Mouse (Mus musculus) splenic B cell, adult 2 months (primary cell): ENCODE data around the gene Slc2a9.

Experiments used
- DNase-seq: peaks from one replicate; pipeline ENCODE4 v3.0.0-alpha.2; 2011; ENCODE audit warnings: low read depth, low spot score
- H3K27me3 ChIP-seq: 2 replicates; pipeline ENCODE4 v1.6.1; 2012; ENCODE audit warnings: mild to moderate bottlenecking, low read length, moderate library complexity, mixed read lengths; ENCODE audit not compliant: control insufficient read depth, poor library complexity, insufficient read depth, severe bottlenecking
- H3K36me3 ChIP-seq: 2 replicates; pipeline ENCODE4 v1.6.1; 2012; ENCODE audit warnings: mild to moderate bottlenecking, low read length, moderate library complexity, mixed read lengths; ENCODE audit not compliant: control insufficient read depth, poor library complexity, insufficient read depth, severe bottlenecking

Gene Slc2a9

DNA sequence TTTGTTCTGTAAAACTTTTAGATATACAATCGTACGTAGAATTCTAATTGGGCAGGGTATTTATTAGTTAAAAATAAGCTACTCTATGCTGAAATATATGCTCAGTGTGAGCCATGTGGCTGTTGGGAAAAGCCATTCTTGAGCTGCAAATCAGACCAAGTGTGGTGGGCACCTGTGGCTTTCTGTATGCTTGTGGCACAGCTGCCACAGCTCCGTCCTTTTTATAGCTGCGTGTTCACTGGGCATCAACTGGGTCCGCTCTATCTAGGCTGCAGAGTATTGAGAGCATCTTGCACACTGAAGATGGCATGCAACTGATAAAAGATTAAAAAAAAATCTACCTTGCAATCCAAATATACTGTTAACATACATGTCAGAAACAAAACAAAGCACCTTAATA is 20.0 kb upstream of the Slc2a9 start:
- DNase-seq: no peak
- Histone ChIP-seq H3K36me3 (peaks cover 6% of the 10 kb centered on the region), H3K27me3 (no peaks in the 10 kb centered on the region)

DNA sequence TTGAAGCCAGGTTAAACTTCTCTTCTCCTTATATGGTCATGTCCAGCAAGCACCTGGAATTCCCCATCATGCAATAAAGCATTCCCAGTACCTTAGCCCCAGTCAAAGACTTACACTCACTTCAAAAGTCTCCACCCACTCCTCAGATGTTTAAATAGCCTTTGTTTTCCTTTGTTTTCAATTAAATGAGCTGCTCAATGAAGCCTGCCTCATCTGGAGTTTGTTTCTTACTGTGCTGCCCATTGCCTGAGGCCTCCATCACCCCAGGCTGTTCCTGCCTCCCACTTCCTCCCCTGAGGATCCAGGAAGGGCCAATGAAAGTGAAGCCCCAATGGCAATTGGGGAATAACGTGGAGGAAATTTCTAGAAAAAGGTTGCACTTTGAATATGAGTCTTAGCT is 17.9 kb upstream of the Slc2a9 start:
- no peak for DNase-seq
- Histone ChIP-seq H3K36me3 (no peaks in the 10 kb centered on the region; the same call in 1 of the 2 replicates), H3K27me3 (no peaks in the 10 kb centered on the region)

DNA sequence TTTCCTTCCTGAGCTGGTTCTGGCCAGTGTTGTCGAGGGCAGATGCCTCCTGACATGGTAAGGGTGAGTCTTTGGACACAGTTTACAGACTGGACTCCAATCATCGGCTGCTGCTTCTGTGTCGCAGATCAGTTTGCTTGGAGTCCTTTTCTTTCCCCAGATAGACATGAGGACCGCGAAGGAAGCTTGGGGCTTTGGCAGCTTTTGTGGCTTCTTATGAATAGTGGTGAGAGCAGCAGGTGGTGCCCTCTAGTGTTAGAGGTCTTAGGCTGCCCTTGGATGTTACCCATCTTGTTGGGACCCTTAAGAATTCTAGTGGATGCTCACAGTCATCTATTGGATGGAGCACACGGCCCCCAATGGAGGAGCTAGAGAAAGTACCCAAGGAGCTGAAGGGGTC is 13.3 kb upstream of the Slc2a9 start:
- Histone ChIP-seq H3K27me3 (no peaks in the 10 kb centered on the region), H3K36me3 (no peaks in the 10 kb centered on the region)
- peak; percentile 63 for DNase-seq

DNA sequence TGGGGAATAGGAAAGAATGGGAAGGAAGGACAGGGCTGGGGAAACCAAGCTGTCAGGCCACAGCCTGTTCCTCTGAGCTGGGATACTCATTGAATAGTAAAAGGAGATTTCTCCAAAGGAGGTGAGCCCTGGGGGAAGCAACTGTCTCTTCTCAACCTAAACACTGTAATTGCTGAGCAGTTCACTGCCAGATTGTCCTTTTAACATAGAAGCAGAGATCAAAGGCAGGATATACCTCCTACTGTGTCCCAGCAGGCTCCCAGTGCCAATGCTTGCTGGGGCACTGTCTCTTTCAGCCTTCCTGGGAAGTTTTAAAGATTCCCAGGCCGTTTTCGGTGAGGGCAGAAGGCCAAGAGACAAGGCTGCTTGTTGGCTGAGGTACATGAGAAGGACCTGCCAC is 10.0 kb upstream of the Slc2a9 start:
- Histone ChIP-seq H3K27me3 (no peaks in the 10 kb centered on the region), H3K36me3 (no peaks in the 10 kb centered on the region)
- no peak for DNase-seq

DNA sequence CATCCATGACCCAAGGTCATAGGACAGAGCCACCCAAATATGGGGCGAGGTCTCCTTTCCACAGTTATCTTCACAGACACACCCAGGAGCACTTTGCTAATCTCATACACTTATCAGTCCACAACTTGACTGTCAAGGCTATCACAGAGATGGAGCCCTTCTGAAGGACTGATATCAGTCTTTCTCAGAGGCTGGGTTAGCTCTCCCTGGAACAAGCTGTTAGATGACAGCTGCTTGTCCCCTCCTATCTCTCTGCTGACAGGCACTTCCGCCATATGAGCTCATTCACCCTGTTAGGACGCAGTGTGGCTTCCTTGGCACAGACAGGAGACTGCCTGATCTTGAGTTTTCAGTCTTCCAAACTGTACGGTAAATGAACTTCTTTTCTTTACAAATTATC is 6.6 kb upstream of the Slc2a9 start:
- H3K27me3 ChIP-seq: no peaks in the 10 kb centered on the region
- DNase-seq: no peak

DNA sequence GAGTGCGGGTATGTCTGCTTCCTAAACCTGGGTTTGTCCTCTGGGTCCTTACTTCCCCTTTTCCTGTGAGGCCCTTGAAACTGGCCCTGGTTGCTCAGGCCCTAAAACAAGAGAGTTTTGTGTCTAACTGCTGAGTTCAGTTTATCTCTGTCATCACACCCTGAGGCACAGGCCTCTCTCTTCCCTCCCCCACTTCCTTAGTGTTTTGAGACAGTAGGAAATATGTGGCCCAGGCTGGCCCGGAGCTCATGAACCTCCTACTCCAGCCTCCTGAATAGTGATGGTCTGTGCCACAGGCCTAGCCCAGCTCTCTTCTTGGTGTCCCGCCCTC is 2.5 kb upstream of the Slc2a9 start:
- peak; percentile 16 for DNase-seq
- H3K36me3 ChIP-seq: no peaks in the 10 kb centered on the region

More for the DNA sequence above, 6.6 kb upstream of the Slc2a9 start:
- H3K36me3 ChIP-seq: no peaks in the 10 kb centered on the region

DNA sequence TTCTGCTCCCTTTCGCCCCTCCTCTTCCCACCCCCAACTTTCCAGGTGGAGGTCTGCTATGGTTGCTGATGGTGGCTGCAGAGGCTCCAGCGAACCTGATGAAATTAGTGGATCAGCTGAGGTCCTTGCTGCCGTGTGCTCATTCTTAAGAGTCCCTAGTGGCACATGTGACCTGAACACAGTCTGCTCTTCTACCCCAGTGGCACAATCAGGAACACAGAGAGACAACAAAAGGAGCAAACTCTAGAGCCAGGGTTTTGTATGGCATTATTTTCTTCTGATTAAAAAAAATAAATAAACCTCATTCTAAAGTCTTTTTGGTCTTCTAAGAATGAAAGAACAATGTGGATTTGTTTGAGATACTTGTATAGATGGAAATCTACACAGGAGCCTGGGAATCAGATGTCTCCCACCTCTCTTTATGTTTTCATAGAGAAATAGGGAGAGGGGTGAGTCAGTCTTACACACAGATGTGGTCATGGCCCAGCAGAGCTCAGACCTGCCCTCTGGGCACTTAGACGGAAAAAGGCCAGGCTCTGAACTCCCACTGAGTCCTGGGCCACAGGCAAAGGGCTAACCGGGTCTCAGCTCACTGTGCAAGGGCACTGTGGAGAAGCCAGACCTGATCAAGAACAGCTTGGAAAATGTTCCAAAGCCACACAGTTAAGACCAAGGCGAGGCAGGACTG is 1.9 kb upstream of the Slc2a9 start:
- Histone ChIP-seq H3K27me3 (no peaks in the 10 kb centered on the region), H3K36me3 (no peaks in the 10 kb centered on the region)
- no peak for DNase-seq

More for the DNA sequence above, 2.5 kb upstream of the Slc2a9 start:
- H3K27me3 ChIP-seq: no peaks in the 10 kb centered on the region

DNA sequence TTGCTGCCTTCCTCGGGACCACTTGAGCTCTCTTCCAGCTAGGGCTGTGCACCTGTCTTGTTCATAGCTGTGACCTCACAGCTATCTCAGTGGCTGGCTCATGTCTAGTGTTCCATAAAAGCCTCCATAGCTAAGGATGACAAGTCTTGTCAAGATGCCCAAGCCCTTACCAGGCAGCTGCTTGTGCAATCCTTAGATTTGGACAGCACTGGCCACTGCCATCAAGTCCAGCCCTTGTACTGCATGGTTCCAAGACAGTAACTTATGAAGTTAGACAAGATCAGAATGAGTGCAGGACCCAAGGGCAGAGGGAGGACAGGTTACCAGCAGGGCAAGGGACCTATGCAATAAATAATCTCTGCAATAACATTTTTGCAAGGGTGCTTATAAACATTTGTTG is 1.2 kb upstream of the Slc2a9 start:
- no peaks in the 10 kb centered on the region for H3K36me3 ChIP-seq
- DNase-seq: no peak
- no peaks in the 10 kb centered on the region for H3K27me3 ChIP-seq

DNA sequence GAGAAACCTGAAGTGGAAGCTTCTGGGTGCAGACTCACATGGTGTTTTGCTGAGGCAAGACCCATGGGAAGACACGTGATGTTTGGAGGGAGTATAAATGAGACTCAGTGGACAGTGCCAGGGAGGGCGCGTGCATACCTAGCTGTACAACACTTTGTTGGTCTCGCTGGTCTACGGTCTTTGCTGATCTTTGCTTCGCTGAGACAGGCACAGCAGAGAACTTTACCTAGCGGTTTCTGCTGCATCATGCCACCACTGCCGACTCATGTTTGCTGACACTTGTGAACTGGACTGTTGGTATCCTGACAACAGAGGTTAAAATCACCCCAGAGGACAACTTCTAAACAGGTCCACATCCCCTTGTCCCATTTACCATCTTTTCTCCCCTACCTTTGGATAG is 2.9 kb downstream of the Slc2a9 start:
- DNase-seq: no peak
- no peaks in the 10 kb centered on the region for H3K27me3 ChIP-seq
- H3K36me3 ChIP-seq: no peaks in the 10 kb centered on the region

DNA sequence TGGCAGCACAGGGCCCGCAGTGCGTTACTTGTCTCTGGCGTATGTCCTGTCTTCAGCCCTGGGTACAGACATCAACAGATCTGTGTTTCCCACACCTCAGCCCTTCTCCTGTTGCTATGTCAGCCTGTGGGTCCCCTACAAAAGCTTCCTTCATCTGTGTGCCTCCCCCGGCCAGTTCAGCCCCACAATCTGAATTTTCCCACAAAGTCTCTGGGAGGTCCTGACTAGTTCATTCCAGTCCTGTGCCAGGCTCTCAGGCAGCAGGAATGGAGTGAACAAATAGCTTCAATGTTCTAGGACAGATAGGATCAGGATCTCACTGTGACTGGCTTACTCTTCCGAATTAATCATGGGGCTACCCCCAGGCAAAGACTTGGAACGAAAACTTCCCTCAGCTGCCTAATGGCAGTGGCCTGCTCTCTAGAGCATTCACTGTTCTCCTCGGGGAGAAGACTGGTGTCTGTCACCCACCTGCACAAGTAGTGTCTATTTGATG is 3.6 kb downstream of the Slc2a9 start:
- H3K36me3 ChIP-seq: no peaks in the 10 kb centered on the region
- DNase-seq: no peak
- no peaks in the 10 kb centered on the region for H3K27me3 ChIP-seq

DNA sequence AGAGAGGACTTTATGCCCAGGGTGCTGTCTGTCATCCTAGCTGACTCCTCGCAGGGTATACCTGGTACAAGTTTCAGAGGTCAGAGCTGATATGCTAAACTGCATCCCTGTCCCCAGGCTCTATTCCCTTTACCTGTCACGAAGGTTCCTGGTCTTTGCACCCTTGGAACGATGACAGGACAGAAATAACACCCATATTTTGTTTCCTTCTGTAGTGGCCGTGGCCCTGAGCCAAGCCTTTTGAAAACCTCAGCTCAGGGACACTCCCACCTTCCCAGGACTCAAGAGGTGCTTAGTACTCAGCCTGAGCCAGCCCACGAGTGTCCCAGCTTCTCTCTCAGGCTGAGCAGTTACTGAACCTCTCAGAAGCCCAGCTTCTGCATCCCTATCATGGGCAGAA is 4.5 kb downstream of the Slc2a9 start:
- no peak for DNase-seq
- Histone ChIP-seq H3K27me3 (no peaks in the 10 kb centered on the region), H3K36me3 (no peaks in the 10 kb centered on the region)

DNA sequence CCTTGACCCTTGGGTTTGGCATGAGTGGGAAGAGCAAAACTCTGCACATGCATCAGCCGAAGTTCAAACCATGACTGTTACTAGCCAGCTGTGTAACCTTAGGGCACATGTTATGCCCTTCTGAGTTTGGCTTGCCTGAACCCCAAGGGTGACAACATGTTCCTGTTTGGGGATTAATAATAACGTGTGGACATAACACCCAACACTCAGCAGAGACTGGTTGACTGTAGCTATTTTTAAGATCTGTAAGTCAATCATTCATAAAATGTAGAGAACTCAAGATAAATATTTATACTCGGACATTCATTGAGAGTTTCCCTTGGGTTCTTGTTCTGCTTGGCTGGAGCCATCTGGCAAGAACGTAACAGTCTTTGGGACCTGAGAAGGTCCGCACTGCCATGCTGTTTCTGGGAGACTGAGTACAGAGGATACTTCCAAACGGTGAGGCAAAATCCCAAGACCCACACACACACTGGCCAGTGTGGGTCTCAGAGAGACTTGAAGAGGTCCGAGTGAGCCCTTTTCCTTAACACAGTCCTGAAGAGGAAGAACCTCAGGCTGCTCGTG is 6.4 kb downstream of the Slc2a9 start:
- no peak for DNase-seq
- Histone ChIP-seq H3K36me3 (no peaks in the 10 kb centered on the region), H3K27me3 (no peaks in the 10 kb centered on the region)

DNA sequence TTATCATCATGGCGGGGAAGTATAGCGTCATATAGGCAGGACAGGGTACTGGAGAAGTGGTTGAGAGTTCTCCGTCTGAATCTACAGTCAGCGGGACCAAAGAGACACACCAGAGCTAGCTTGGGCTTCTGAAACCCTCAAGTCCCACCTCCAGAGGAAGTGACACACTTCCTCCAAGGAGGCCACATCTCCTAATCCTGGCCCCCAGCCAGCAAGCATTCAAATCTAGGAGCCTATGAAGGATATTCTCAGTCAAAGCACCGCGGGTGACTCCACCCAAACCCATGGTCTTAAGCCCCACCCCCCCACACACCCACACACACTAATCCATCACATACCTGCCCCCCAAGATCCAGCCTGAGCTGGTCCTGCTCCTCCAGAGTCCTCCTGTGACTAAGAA is 9.1 kb downstream of the Slc2a9 start:
- H3K27me3 ChIP-seq: no peaks in the 10 kb centered on the region
- peak; percentile 17 for DNase-seq

DNA sequence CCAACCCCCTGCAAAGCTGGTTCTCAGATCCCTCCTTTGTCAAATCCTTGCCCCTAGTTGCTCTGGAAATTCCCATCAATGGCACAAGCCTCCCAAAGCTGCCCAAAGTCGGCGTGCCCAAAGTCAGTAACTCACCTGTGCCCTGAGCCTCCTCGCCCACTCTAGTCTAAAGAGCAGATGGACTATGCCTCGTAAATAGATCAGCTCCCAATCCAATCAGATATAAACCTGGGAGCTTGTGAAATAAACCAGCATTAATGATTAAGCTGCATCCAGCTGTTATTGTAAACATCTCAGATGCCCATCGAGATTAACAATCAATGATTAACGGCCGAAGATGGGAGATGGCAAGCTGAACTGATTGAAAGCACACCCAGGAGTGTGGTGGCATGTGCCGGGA is 11.2 kb downstream of the Slc2a9 start:
- Histone ChIP-seq H3K36me3 (no peaks in the 10 kb centered on the region), H3K27me3 (no peaks in the 10 kb centered on the region)
- DNase-seq: no peak

More for the DNA sequence above, 9.1 kb downstream of the Slc2a9 start:
- no peaks in the 10 kb centered on the region for H3K36me3 ChIP-seq

DNA sequence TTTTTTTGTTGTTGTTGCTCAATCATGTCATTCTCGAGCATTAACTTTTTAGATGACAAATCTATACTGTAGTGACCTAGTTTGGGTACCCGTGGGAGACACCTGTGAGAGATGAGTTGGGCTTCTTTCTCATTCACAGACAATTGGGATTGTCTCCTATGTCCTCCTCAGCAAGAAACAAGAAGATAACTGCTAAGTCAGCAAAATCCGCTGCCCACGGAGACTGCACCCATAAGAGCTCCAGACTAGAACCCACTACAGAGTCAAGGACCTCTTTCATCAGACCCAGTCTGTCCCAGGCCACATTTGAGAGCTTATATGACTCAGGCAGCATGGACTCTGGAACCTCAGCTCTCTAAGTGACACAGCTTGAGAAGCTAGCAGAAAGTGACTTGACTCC is 13.2 kb downstream of the Slc2a9 start:
- Histone ChIP-seq H3K27me3 (no peaks in the 10 kb centered on the region), H3K36me3 (no peaks in the 10 kb centered on the region)
- DNase-seq: no peak
